Mouse (Mus musculus): ENCODE results near the gene Gm7030.
"Not testable (repeated sequence)": the region's sequence is repeated elsewhere in the genome, so short reads cannot be mapped to it uniquely, and the experiment has no call there.

Gene Gm7030

GRCm38 (mm10) chr17:36128968-36129817 lies at the start of gene Gm7030:
Gene Gm7030, minus strand, starts transcription at chr17:36129425.
- DNase-seq (ENCODE audit: low read depth) = not testable (repeated sequence)

GRCm38 (mm10) chr17:36178938-36179337 lies 49.7 kb upstream of the Gm7030 start:
- not testable (repeated sequence) for DNase-seq (ENCODE audit: low read depth)

- not testable (repeated sequence) for DNase-seq (ENCODE audit: low read depth)
Measured at GRCm38 (mm10) chr17:36176132-36176531, 46.9 kb upstream of the Gm7030 start.

- no peak for DNase-seq (ENCODE audit: low read depth)
Measured at GRCm38 (mm10) chr17:36170287-36170814, 41.1 kb upstream of the Gm7030 start.

GRCm38 (mm10) chr17:36169753-36170152 lies 40.5 kb upstream of the Gm7030 start:
- no peak for DNase-seq (ENCODE audit: low read depth)

GRCm38 (mm10) chr17:36169094-36169493 lies 39.9 kb upstream of the Gm7030 start:
- not testable (repeated sequence) for DNase-seq (ENCODE audit: low read depth)

GRCm38 (mm10) chr17:36168039-36168652 lies 38.9 kb upstream of the Gm7030 start, which contains the start of gene Gm8909:
Gene Gm8909, minus strand, starts transcription at chr17:36168537.
- no peak for DNase-seq (ENCODE audit: low read depth)

GRCm38 (mm10) chr17:36167306-36168038 lies 38.2 kb upstream of the Gm7030 start:
- no peak for DNase-seq (ENCODE audit: low read depth)

GRCm38 (mm10) chr17:36166901-36167300 lies 37.7 kb upstream of the Gm7030 start:
- DNase-seq (ENCODE audit: low read depth) = not testable (repeated sequence)

GRCm38 (mm10) chr17:36161129-36162051 lies 32.2 kb upstream of the Gm7030 start:
- no peak for DNase-seq (ENCODE audit: low read depth)

GRCm38 (mm10) chr17:36158264-36158663 lies 29.0 kb upstream of the Gm7030 start:
- not testable (repeated sequence) for DNase-seq (ENCODE audit: low read depth)

- not testable (repeated sequence) for DNase-seq (ENCODE audit: low read depth)
Measured at GRCm38 (mm10) chr17:36157782-36158181, 28.6 kb upstream of the Gm7030 start.

- no peak for DNase-seq (ENCODE audit: low read depth)
Measured at GRCm38 (mm10) chr17:36154271-36155149, 25.3 kb upstream of the Gm7030 start.

GRCm38 (mm10) chr17:36151200-36151599 lies 22.0 kb upstream of the Gm7030 start:
- DNase-seq (ENCODE audit: low read depth) = not testable (repeated sequence)

- DNase-seq (ENCODE audit: low read depth) = not testable (repeated sequence)
Measured at GRCm38 (mm10) chr17:36148468-36148867, 19.2 kb upstream of the Gm7030 start.

- DNase-seq (ENCODE audit: low read depth) = not testable (repeated sequence)
Measured at GRCm38 (mm10) chr17:36146937-36147336, 17.7 kb upstream of the Gm7030 start.

- not testable (repeated sequence) for DNase-seq (ENCODE audit: low read depth)
Measured at GRCm38 (mm10) chr17:36145861-36146156, 16.6 kb upstream of the Gm7030 start.

- no peak for DNase-seq (ENCODE audit: low read depth)
Measured at GRCm38 (mm10) chr17:36145111-36145860, 16.1 kb upstream of the Gm7030 start.

GRCm38 (mm10) chr17:36136299-36136848 lies 7.1 kb upstream of the Gm7030 start:
- DNase-seq (ENCODE audit: low read depth) = not testable (repeated sequence)

Data from fibroblast of lung, adult 2 months (primary cell).